Mouse (Mus musculus) inflammation-experienced regulatory T-cells (primary cell): ENCODE measurements around the gene Olfr153. TPM values are rescaled to one million over a fixed set of nuclear protein-coding genes. Genes with fewer than 3 reads are reported as not detected.

ENCODE experiments used
- polyA plus RNA-seq, 2 experiments: library from polyadenylated mRNA; unstranded; fragments of 100-300 nt; shearing (Covaris generic); gene quantifications; one replicate each; pipeline ENCODE4 v1.2.1; 2017

Olfr153 gene
- not detected for polyA plus RNA-seq

DNA sequence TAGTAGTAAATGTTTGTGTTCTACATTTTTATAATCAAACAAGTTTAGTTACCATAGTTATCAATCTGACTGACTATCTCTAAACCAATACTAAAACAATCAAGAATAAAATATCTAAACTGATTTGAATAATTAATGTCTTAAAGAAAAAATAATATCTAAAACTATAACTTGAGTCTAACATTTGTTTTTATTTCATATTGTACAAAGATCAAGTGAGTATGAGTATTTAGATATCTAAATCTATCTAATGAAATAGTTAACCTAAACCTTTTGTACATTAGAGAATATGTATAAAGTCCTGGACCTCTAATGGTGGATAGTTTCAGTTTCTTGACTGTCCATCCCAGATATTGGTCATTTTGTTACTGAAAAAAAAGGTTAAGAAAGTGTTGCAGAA lies at the start of gene Olfr153:
Gene Olfr153 (plus strand): TSS at position 301 of the 400 bp plus-strand sequence.

DNA sequence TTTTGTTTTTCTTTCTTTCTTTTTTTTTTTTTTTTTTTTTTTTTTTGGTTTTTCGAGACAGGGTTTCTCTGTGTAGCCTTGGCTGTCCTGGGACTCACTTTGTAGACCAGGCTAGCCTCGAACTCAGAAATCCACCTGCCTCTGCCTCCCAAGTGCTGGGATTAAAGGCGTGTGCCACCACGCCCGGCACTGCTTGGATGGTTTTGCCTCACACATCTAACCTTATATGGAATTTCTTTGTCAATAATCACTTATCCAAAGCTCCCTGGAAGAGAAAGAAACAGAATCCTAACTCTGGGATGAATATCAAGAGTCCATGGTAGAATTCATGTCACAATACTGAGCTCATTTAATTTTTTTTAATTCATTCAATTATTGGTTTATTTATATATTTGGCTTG lies 34.6 kb upstream of the Olfr153 start, which contains the start of gene Pramel7:
Gene Pramel7 (minus strand): TSS at position 101 of the 400 bp plus-strand sequence.

DNA sequence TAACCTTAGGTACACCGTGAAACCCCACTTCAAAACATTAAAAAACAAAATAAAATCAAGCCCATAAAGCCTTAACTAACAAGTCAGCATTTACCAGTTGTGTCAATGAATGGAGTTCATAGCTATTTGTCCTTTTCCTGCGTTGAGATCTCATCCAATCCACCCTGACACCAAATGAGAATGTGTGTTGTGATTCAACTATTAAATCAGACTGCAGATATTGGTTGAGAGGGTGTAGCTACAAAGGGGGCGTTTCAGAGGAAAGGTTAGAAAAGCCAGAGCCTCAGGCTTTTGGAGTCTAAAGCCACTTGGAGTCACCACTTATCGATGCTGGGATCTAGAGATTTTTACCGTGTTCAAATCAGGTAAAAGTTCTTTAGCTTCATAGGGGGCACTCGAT lies 25.3 kb upstream of the Olfr153 start, which contains the start of gene Pramel6:
Gene Pramel6 (plus strand): TSS at position 301 of the 400 bp plus-strand sequence.

GRCm38 (mm10) chr2:87545442-87545841 lies 13.8 kb downstream of the Olfr153 start, which contains the start of gene Olfr1128:
TSS of gene Olfr1128 (minus strand) at chr2:87545542.

DNA sequence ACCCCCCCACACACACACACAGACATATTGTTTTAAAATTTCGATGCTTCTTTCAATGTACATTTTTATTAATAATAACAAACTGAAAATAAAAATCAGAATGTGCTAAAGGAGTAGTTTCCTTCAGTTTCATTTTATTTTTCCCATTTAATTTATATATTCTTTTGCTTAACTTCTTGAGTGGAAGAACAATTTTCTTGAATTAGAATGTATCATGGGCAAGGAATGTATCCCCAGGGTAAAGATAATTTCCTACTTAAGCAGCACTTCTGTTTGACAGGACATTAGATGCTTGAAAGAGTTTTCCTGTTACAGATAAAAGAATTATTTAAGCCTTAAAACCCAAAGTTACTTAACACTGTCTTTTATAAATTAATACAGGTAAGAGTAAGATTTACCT lies 42.0 kb downstream of the Olfr153 start, which contains the start of gene Olfr1129:
Gene Olfr1129 (plus strand): TSS at position 301 of the 400 bp plus-strand sequence.

Other genes starting within 250 kb of the Olfr153 start
- not detected for gene Olfr1118, start 224.2 kb upstream of the Olfr153 start, polyA plus RNA-seq
- under 1 TPM; 0.11 to 0.24 TPM for gene Olfr1120, start 177.0 kb upstream of the Olfr153 start, polyA plus RNA-seq
- gene Olfr1121, start 161.9 kb upstream of the Olfr153 start, polyA plus RNA-seq: under 1 TPM in 1 of 2 experiments, not detected in 1; 0.42 TPM
- gene Olfr1122, start 145.9 kb upstream of the Olfr153 start, polyA plus RNA-seq: 1 to 10 TPM in 1 of 2 experiments, under 1 TPM in 1; 0.41 to 1.8 TPM
- not detected for gene Olfr1123, start 115.2 kb upstream of the Olfr153 start, polyA plus RNA-seq
- gene Olfr1124, start 101.5 kb upstream of the Olfr153 start, polyA plus RNA-seq: under 1 TPM; 0.31 to 0.48 TPM
- gene Olfr1126, start 77.8 kb upstream of the Olfr153 start, polyA plus RNA-seq: not detected
- gene Pramel7, start 34.7 kb upstream of the Olfr153 start, polyA plus RNA-seq: under 1 TPM in 1 of 2 experiments, not detected in 1; 0.72 TPM
- under 1 TPM in 1 of 2 experiments, not detected in 1; 0.24 TPM for gene Pramel6, start 25.2 kb upstream of the Olfr153 start, polyA plus RNA-seq
- gene Olfr1128, start 13.7 kb downstream of the Olfr153 start, polyA plus RNA-seq: 1 to 10 TPM in 1 of 2 experiments, not detected in 1; 1.3 TPM
- not detected for gene Olfr1129, start 42.1 kb downstream of the Olfr153 start, polyA plus RNA-seq
- gene Olfr1130, start 74.4 kb downstream of the Olfr153 start, polyA plus RNA-seq: not detected
- gene Olfr1131, start 95.3 kb downstream of the Olfr153 start, polyA plus RNA-seq: not detected
- gene Olfr1132, start 105.7 kb downstream of the Olfr153 start, polyA plus RNA-seq: not detected
- not detected for gene Olfr1133, start 115.6 kb downstream of the Olfr153 start, polyA plus RNA-seq
- under 1 TPM; 0.19 to 0.22 TPM for gene Olfr1134, start 126.7 kb downstream of the Olfr153 start, polyA plus RNA-seq
- not detected for gene Olfr1135, start 141.9 kb downstream of the Olfr153 start, polyA plus RNA-seq
- not detected for gene Olfr1136, start 162.2 kb downstream of the Olfr153 start, polyA plus RNA-seq
- not detected for gene Olfr1137, start 181.4 kb downstream of the Olfr153 start, polyA plus RNA-seq
- under 1 TPM in 1 of 2 experiments, not detected in 1; 0.40 TPM for gene Olfr1138, start 208.2 kb downstream of the Olfr153 start, polyA plus RNA-seq
- not detected for gene Olfr1140, start 212.0 kb downstream of the Olfr153 start, polyA plus RNA-seq
- not detected for gene Olfr1141, start 222.2 kb downstream of the Olfr153 start, polyA plus RNA-seq
- gene Olfr152, start 247.7 kb downstream of the Olfr153 start, polyA plus RNA-seq: under 1 TPM in 1 of 2 experiments, not detected in 1; 0.13 TPM